Mouse (Mus musculus): ENCODE results near the gene Fem1a. TPM values are rescaled to one million over a fixed set of nuclear protein-coding genes. Genes with fewer than 3 reads are reported as not detected.

Fem1a gene
- polyA plus RNA-seq (2015; fragmentation: Nextera tagmentation; extraction: Ambion mirVana), result 6.1 and 7.1 TPM in 2 replicates

- peak within 1 kb of the TSS; percentile 98 for H3K4me2 ChIP-seq
- H3K4me3 ChIP-seq (replicated peaks), result peak within 1 kb of the TSS; percentile 78
- ATAC-seq (ENCODE audit: low read depth), result peak; percentile 86
- WGBS (ENCODE audit: insufficient replicate concordance), result under 1% methylated on average over 28 of the region's 28 CpGs
- DNase-seq, result peak; percentile 94
- H3K9ac ChIP-seq, result peak within 1 kb of the TSS; percentile 80
- H3K36me3 ChIP-seq, result peaks cover 35% of the 10 kb centered on the region
- peak within 1 kb of the TSS; percentile 97 for H3K27ac ChIP-seq
- H3K27me3 ChIP-seq, result no peaks in the 10 kb centered on the region
- no peaks in the 10 kb centered on the region for H3K9me3 ChIP-seq (replicated peaks)
- peaks cover 49% of the 10 kb centered on the region for H3K4me1 ChIP-seq (replicated peaks)
Observed at GRCm38 (mm10) chr17:56256239-56256881, at the start of gene Fem1a. TSS of gene Fem1a (plus strand) at chr17:56256810.

DNA sequence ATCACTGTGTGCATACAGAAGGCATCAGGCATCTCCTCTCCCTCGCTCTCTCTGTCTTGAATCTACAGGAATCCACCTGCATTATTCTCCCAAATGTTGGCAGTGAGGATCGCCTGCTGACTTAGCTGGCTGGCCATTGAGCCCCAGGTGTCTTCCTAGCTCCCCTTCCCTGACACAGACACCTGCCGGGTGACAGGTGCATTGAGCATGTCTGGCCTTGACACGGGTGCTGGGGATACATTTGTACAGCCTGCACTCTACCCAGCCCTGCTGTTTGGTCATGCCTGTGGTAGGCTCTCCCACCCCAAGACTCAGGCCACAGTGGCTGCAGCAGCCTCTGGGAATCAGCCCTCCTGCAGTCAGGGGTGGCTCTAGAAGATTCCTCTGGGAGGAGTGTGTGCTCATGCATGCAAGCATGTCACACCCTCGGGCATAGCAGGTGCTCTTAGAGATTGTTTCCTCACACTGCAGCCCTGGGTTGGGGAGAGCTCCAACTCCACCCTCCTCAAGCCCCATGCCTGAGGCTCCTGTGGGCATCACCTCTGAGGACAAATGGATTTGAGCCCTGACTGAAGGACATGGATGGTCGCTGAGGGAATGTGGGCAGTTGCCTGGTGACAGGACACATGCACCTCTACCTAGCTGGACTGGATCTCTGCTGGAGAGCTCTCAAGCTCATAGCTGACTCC lies 49.5 kb upstream of the Fem1a start:
- DNase-seq (no peak), ATAC-seq (ENCODE audit: low read depth) (no peak)
- Histone ChIP-seq H3K27me3 (no peaks in the 10 kb centered on the region), H3K4me1 (replicated peaks) (peaks cover 32% of the 10 kb centered on the region), H3K27ac (no peak overlapping the region), H3K9me3 (replicated peaks) (no peaks in the 10 kb centered on the region), H3K9ac (no peak overlapping the region), H3K4me2 (no peak overlapping the region), H3K36me3 (peaks cover 95% of the 10 kb centered on the region), H3K4me3 (replicated peaks) (no peak overlapping the region)
- WGBS (ENCODE audit: insufficient replicate concordance), result 71% methylated on average over 6 of the region's 6 CpGs

GRCm38 (mm10) chr17:56207963-56208530 lies 48.6 kb upstream of the Fem1a start:
- Histone ChIP-seq H3K4me1 (replicated peaks) (peaks cover 41% of the 10 kb centered on the region), H3K27me3 (no peaks in the 10 kb centered on the region), H3K4me2 (no peak overlapping the region), H3K27ac (no peak overlapping the region), H3K9ac (no peak overlapping the region), H3K9me3 (replicated peaks) (no peaks in the 10 kb centered on the region), H3K36me3 (peaks cover 86% of the 10 kb centered on the region), H3K4me3 (replicated peaks) (no peak overlapping the region)
- DNase-seq (no peak), ATAC-seq (ENCODE audit: low read depth) (no peak)
- 78% methylated on average over 9 of the region's 9 CpGs for WGBS (ENCODE audit: insufficient replicate concordance)

- DNase-seq (no peak), ATAC-seq (ENCODE audit: low read depth) (no peak)
- Histone ChIP-seq H3K9ac (no peak overlapping the region), H3K4me3 (replicated peaks) (no peak overlapping the region), H3K4me2 (no peak overlapping the region), H3K4me1 (replicated peaks) (peaks cover 42% of the 10 kb centered on the region), H3K27ac (no peak overlapping the region), H3K36me3 (peaks cover 78% of the 10 kb centered on the region), H3K9me3 (replicated peaks) (no peaks in the 10 kb centered on the region), H3K27me3 (no peaks in the 10 kb centered on the region)
- WGBS (ENCODE audit: insufficient replicate concordance), result 80% methylated on average over 3 of the region's 3 CpGs
Observed at GRCm38 (mm10) chr17:56208821-56209220, 47.8 kb upstream of the Fem1a start.

GRCm38 (mm10) chr17:56211090-56211489 lies 45.5 kb upstream of the Fem1a start:
- Histone ChIP-seq H3K9ac (no peak overlapping the region), H3K36me3 (peaks cover 59% of the 10 kb centered on the region), H3K4me3 (replicated peaks) (no peak overlapping the region), H3K4me1 (replicated peaks) (peaks cover 45% of the 10 kb centered on the region), H3K9me3 (replicated peaks) (no peaks in the 10 kb centered on the region), H3K27ac (no peak overlapping the region), H3K27me3 (no peaks in the 10 kb centered on the region), H3K4me2 (no peak overlapping the region)
- ATAC-seq (ENCODE audit: low read depth), result no peak
- DNase-seq, result no peak
- 60% methylated on average over 2 of the region's 2 CpGs for WGBS (ENCODE audit: insufficient replicate concordance)

GRCm38 (mm10) chr17:56212676-56213075 lies 43.9 kb upstream of the Fem1a start:
- peak; percentile 57 for ATAC-seq (ENCODE audit: low read depth)
- Histone ChIP-seq H3K9ac (no peak overlapping the region), H3K4me2 (no peak overlapping the region; the same call in 1 of the 2 replicates), H3K27ac (peak overlapping the region; percentile 73), H3K4me1 (replicated peaks) (peaks cover 51% of the 10 kb centered on the region), H3K27me3 (no peaks in the 10 kb centered on the region), H3K4me3 (replicated peaks) (no peak overlapping the region), H3K9me3 (replicated peaks) (no peaks in the 10 kb centered on the region), H3K36me3 (peaks cover 44% of the 10 kb centered on the region)
- WGBS (ENCODE audit: insufficient replicate concordance), result 34% methylated on average over 6 of the region's 6 CpGs
- DNase-seq, result no peak

DNA sequence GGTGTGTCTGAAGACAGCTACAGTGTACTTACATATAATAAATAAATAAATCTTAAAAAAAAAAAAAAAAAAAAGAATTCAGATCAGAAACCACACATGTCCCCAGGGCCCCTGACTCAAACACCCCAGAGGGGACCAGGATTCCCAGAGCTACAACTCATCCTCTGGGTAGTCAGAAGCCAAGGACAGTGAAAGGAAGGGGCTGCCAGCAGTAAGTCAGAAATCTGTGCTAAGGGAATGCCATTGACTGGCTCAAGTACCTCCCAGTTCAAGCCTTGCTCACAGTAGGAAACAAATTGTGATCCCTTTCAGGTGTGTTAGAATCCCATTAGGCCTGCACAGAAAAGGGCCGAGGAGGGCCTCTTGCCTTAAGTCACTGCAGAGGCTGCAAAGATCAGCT lies 42.4 kb upstream of the Fem1a start:
- H3K4me2 ChIP-seq, result no peak overlapping the region
- peaks cover 33% of the 10 kb centered on the region for H3K36me3 ChIP-seq
- DNase-seq (no peak), ATAC-seq (ENCODE audit: low read depth) (no peak)
- H3K9me3 ChIP-seq (replicated peaks), result no peaks in the 10 kb centered on the region
- H3K27me3 ChIP-seq, result no peaks in the 10 kb centered on the region
- no peak overlapping the region for H3K27ac ChIP-seq
- WGBS (ENCODE audit: insufficient replicate concordance), result 70% methylated on average over 1 of the region's 1 CpGs
- no peak overlapping the region for H3K9ac ChIP-seq
- no peak overlapping the region for H3K4me3 ChIP-seq (replicated peaks)
- H3K4me1 ChIP-seq (replicated peaks), result peaks cover 51% of the 10 kb centered on the region

GRCm38 (mm10) chr17:56217670-56218069 lies 38.9 kb upstream of the Fem1a start:
- Histone ChIP-seq H3K4me1 (replicated peaks) (peaks cover 49% of the 10 kb centered on the region), H3K4me2 (peak overlapping the region; percentile 83), H3K4me3 (replicated peaks) (peak overlapping the region; percentile 86), H3K9me3 (replicated peaks) (no peaks in the 10 kb centered on the region), H3K9ac (peak overlapping the region; percentile 93), H3K27ac (no peak overlapping the region), H3K27me3 (no peaks in the 10 kb centered on the region), H3K36me3 (0 out of 2 replicates have a peak, but pooled peaks cover 4% of the 10 kb centered on the region)
- 63% methylated on average over 13 of the region's 13 CpGs for WGBS (ENCODE audit: insufficient replicate concordance)
- ATAC-seq (ENCODE audit: low read depth) (no peak), DNase-seq (no peak)

- Histone ChIP-seq H3K9me3 (replicated peaks) (no peaks in the 10 kb centered on the region), H3K27ac (peak within 1 kb of the TSS; percentile 89), H3K4me1 (replicated peaks) (peaks cover 43% of the 10 kb centered on the region), H3K4me2 (peak within 1 kb of the TSS; percentile 83), H3K4me3 (replicated peaks) (peak within 1 kb of the TSS; percentile 86), H3K27me3 (no peaks in the 10 kb centered on the region), H3K36me3 (0 out of 2 replicates have a peak, but pooled peaks cover 4% of the 10 kb centered on the region), H3K9ac (peak within 1 kb of the TSS; percentile 93)
- peak; percentile 94 for ATAC-seq (ENCODE audit: low read depth)
- under 1% methylated on average over 75 of the region's 78 CpGs for WGBS (ENCODE audit: insufficient replicate concordance)
- DNase-seq, result peak; percentile 85
Observed at GRCm38 (mm10) chr17:56218377-56219191, 38.0 kb upstream of the Fem1a start, which contains the start of gene Dpp9. TSS of gene Dpp9 (minus strand) at chr17:56218905.

DNA sequence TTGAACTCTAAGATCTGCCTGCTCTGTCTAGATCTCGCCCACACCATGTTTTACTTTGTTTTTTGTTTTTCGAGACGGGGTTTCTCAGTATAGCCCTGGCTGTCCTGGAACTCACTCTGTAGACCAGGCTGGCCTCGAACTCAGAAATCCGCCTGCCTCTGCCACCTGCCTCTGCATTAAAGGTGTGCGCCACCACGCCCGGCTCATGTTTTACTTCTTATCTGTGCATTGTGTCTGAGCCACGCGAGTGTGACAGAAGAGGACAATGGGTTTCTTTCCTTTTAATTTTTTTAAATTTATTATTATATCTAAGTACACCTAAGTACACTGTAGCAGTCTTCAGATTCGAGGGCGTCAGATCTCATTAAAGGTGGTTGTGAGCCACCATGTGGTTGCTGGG lies 37.4 kb upstream of the Fem1a start:
- Histone ChIP-seq H3K9ac (peak overlapping the region; percentile 93), H3K4me1 (replicated peaks) (peaks cover 39% of the 10 kb centered on the region), H3K27ac (peak overlapping the region; percentile 89), H3K9me3 (replicated peaks) (no peaks in the 10 kb centered on the region), H3K36me3 (0 out of 2 replicates have a peak, but pooled peaks cover 4% of the 10 kb centered on the region), H3K4me2 (peak overlapping the region; percentile 83), H3K27me3 (no peaks in the 10 kb centered on the region), H3K4me3 (replicated peaks) (peak overlapping the region; percentile 86)
- DNase-seq, result no peak
- 30% methylated on average over 12 of the region's 12 CpGs for WGBS (ENCODE audit: insufficient replicate concordance)
- no peak for ATAC-seq (ENCODE audit: low read depth)

DNA sequence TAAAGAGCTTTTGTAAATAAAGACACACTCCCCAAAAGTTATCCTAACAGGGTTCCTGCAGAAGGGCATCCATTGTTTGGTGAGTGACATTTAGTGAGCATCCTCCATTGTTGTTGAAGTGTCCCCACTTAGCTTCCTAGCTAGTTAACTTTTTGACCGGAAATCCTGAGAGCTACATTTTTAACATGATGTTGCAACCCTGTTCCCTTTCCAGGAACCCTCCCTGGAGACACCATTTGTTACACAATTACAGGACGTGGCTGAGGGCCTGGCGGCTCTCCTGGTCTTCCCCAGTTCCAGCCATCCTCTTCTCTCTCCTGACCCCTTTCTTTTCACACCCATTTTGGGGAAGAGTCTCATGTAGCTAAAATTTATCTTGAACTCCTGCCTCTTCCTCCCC lies 36.8 kb upstream of the Fem1a start:
- no peak for DNase-seq
- Histone ChIP-seq H3K9ac (no peak overlapping the region), H3K27me3 (no peaks in the 10 kb centered on the region), H3K4me1 (replicated peaks) (peaks cover 40% of the 10 kb centered on the region), H3K36me3 (0 out of 2 replicates have a peak, but pooled peaks cover 4% of the 10 kb centered on the region), H3K9me3 (replicated peaks) (no peaks in the 10 kb centered on the region), H3K4me2 (peak overlapping the region; percentile 83), H3K4me3 (replicated peaks) (no peak overlapping the region), H3K27ac (peak overlapping the region; percentile 89)
- no peak for ATAC-seq (ENCODE audit: low read depth)
- 36% methylated on average over 3 of the region's 3 CpGs for WGBS (ENCODE audit: insufficient replicate concordance)

All from liver, embryonic 13.5 days (tissue).